Mouse (Mus musculus) embryonic facial prominence, embryonic 14.5 days (tissue): ENCODE data around the gene BC051665. TPM values are rescaled to one million over a fixed set of nuclear protein-coding genes. Genes with fewer than 3 reads are reported as not detected.

Experiments
- ATAC-seq: fragments of 200-750 bp; cut with Nextera tagmentation; 2 replicates; pipeline ENCODE4 v1.8.0; 2017; ENCODE audit warnings: low read depth, moderate number of reproducible peaks, moderate TSS enrichment
- DNase-seq: peaks from one replicate; pipeline ENCODE4 v3.0.0-alpha.2; 2015; ENCODE audit warnings: low spot score
- H3K27ac ChIP-seq: fragments of 300-500 bp; sonication (generic); replicated peaks from 2 replicates; pipeline ENCODE4 v1.5.1; 2014; ENCODE audit warnings: low read depth, mild to moderate bottlenecking, low read length, moderate library complexity
- H3K27me3 ChIP-seq: fragments of 300-500 bp; sonication (generic); replicated peaks from 2 replicates; pipeline ENCODE4 v1.6.1; 2014; ENCODE audit warnings: low read length; ENCODE audit not compliant: control insufficient read depth, insufficient read depth
- H3K36me3 ChIP-seq: fragments of 300-500 bp; sonication (generic); 2 replicates; pipeline ENCODE4 v1.6.1; 2014; ENCODE audit warnings: low read length, mixed read lengths; ENCODE audit not compliant: control insufficient read depth, insufficient read depth
- H3K4me1 ChIP-seq: fragments of 300-500 bp; sonication (generic); 2 replicates; pipeline ENCODE4 v1.6.1; 2014; ENCODE audit warnings: antibody characterized with exemption, low read length; ENCODE audit not compliant: control insufficient read depth, insufficient read depth
- H3K4me2 ChIP-seq: fragments of 300-500 bp; sonication (generic); 2 replicates; pipeline ENCODE4 v1.6.1; 2014; ENCODE audit warnings: low read depth, mild to moderate bottlenecking, low read length, moderate library complexity, mixed read lengths
- H3K4me3 ChIP-seq: fragments of 300-500 bp; sonication (generic); 2 replicates; pipeline ENCODE4 v1.5.1; 2014; ENCODE audit warnings: low read depth, mild to moderate bottlenecking, low read length
- H3K9ac ChIP-seq: fragments of 300-500 bp; sonication (generic); 2 replicates; pipeline ENCODE4 v1.6.1; 2014; ENCODE audit warnings: low read depth, mild to moderate bottlenecking, low read length, moderate library complexity, mixed read lengths
- H3K9me3 ChIP-seq: fragments of 300-500 bp; sonication (generic); 2 replicates; pipeline ENCODE4 v1.6.1; 2016; ENCODE audit warnings: low read length; ENCODE audit not compliant: control insufficient read depth
- WGBS: fragments of 180-500 bp; shearing (Covaris S2); extraction: QIAGEN DNeasy Blood & Tissue Kit; methylation state at CpG from one replicate; pipeline ENCODE4 v1.1.7; 2014; 5-methylcytosine and 5-hydroxymethylcytosine counted together
- polyA plus RNA-seq: library from polyadenylated mRNA; unstranded; fragments of >200 nt; fragmentation: Nextera tagmentation; extraction: Ambion mirVana; gene quantifications from 2 replicates; pipeline ENCODE4 v1.2.1, GENCODE M21; 2014

The BC051665 gene
- polyA plus RNA-seq, result not detected in 2 replicates

DNA sequence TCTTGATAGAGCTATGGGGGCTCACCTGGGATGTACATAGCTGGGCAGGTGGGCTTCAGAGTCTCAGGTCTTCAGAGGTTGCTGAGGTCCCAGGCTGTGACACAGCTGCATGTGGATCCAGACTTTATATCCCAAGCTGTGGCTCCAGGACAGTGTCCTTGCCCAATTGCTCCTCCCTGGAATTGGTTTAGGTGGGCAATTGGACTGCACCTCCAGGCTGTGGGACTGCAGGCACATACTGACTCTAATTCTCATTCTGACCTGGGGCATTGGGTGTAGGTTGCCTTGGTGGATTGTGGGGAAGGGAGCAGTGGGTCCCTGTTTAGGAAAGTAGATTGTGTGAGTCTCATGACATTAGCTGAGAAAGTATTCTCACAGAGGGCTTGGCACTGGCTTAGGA lies at the start of gene BC051665:
Gene BC051665 (minus strand): TSS at position 101 of the 400 bp plus-strand sequence.
- no peak within 1 kb of the TSS for H3K9ac ChIP-seq
- H3K27ac ChIP-seq, result no peak within 1 kb of the TSS
- H3K36me3 ChIP-seq, result no peaks in the 10 kb centered on the region
- H3K4me3 ChIP-seq, result no peak within 1 kb of the TSS
- no peak for ATAC-seq
- no peak within 1 kb of the TSS for H3K4me2 ChIP-seq
- no peaks in the 10 kb centered on the region for H3K4me1 ChIP-seq
- no peaks in the 10 kb centered on the region for H3K27me3 ChIP-seq
- H3K9me3 ChIP-seq, result no peaks in the 10 kb centered on the region
- no peak for DNase-seq

- DNase-seq, result no peak
Measured at GRCm38 (mm10) chr13:60826052-60826451, 39.9 kb upstream of the BC051665 start.

DNA sequence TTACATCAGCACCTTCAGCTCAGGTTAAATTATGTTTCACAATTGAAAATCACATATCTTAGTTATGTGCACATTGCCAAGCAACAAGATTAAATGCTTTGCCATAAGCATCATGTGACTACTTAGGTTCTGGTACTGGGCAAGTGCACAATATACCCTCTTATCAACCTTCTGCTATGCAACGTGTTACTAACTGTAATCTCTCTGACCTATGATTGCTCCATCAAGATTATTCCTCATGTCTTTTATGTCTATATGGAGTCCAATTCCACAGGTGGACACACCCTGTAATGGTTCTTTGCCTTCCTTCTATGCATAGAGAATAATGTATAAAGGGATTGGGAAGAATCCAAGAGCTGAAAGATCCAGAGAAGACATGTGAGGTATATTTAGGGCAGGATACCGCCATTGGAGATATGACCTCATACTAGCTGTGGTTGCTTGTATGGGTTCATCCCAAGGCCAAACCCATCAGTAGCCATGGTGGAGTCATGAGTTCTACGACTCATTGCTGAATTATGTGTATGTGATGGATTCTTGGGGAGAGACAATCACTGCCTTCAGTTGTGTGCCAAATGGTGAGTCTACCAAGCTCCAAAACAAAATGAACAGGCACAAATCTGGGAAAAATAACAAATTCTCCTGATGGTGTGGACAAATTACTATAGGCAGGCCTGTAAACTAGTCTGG lies 34.5 kb upstream of the BC051665 start:
- H3K4me1 ChIP-seq, result no peaks in the 10 kb centered on the region
- H3K9me3 ChIP-seq, result no peaks in the 10 kb centered on the region
- no peaks in the 10 kb centered on the region for H3K27me3 ChIP-seq
- DNase-seq (no peak), ATAC-seq (no peak)
- no peak overlapping the region for H3K27ac ChIP-seq
- H3K36me3 ChIP-seq, result no peaks in the 10 kb centered on the region
- H3K4me2 ChIP-seq, result no peak overlapping the region
- H3K4me3 ChIP-seq, result no peak overlapping the region
- no peak overlapping the region for H3K9ac ChIP-seq
- WGBS, result 70% methylated on average over 3 of the region's 3 CpGs

More at GRCm38 (mm10) chr13:60826052-60826451, 39.9 kb upstream of the BC051665 start:
- 68% methylated on average over 3 of the region's 3 CpGs for WGBS
- H3K9me3 ChIP-seq, result no peaks in the 10 kb centered on the region
- no peak overlapping the region for H3K27ac ChIP-seq
- H3K27me3 ChIP-seq, result no peaks in the 10 kb centered on the region
- H3K4me1 ChIP-seq, result no peaks in the 10 kb centered on the region
- no peak for ATAC-seq
- no peak overlapping the region for H3K9ac ChIP-seq
- no peaks in the 10 kb centered on the region for H3K36me3 ChIP-seq
- no peak overlapping the region for H3K4me3 ChIP-seq
- H3K4me2 ChIP-seq, result no peak overlapping the region

DNA sequence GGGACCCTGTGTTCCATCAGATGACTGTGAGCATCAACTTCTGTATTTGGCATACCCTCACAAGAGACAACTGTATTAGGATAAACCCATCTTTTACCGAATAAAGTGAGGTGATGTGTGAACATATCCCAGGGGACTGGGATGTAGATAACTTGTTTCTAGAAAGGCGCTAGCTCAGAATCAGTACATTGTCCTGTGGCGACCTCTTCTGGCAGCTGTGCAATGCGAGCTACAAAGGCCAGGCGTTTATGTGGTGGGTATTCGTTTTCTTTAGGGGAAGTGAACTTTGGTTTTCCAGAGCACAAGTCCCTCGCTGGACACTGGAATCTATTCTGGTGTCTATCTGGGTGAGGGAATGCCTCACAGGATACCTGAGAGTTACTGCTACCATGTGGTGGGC lies 33.3 kb upstream of the BC051665 start:
- no peak overlapping the region for H3K27ac ChIP-seq
- no peaks in the 10 kb centered on the region for H3K36me3 ChIP-seq
- no peak overlapping the region for H3K4me3 ChIP-seq
- H3K9ac ChIP-seq, result no peak overlapping the region
- DNase-seq, result peak; percentile 50
- no peak for ATAC-seq
- H3K4me1 ChIP-seq, result no peaks in the 10 kb centered on the region
- H3K9me3 ChIP-seq, result no peaks in the 10 kb centered on the region
- 13% methylated on average over 7 of the region's 7 CpGs for WGBS
- H3K4me2 ChIP-seq, result no peak overlapping the region
- no peaks in the 10 kb centered on the region for H3K27me3 ChIP-seq

DNA sequence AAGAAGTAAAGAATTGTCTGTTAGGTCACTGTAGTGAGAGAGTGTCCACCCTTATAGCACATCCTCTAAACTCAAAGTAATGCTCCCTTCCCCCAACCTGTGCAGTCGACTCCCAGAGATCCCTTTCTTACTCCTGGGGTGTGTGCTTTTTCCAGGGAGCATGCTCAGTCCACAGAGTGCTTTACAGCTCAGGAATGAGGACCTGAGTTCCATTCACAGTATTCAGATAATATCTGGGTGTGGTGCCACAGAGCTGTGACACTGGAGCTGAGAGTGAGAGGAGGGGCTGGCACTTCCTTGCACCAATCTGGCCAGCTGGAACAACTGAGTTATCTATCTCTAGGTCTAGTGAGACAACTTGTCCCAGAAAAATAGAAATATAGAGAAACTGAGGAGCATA lies 27.6 kb upstream of the BC051665 start:
- WGBS, result 42% methylated on average over 1 of the region's 1 CpGs
- Histone ChIP-seq H3K27me3 (no peaks in the 10 kb centered on the region), H3K36me3 (no peaks in the 10 kb centered on the region), H3K27ac (no peak overlapping the region), H3K9ac (no peak overlapping the region), H3K9me3 (no peaks in the 10 kb centered on the region), H3K4me1 (no peaks in the 10 kb centered on the region), H3K4me2 (no peak overlapping the region), H3K4me3 (no peak overlapping the region)
- ATAC-seq (no peak), DNase-seq (no peak)

DNA sequence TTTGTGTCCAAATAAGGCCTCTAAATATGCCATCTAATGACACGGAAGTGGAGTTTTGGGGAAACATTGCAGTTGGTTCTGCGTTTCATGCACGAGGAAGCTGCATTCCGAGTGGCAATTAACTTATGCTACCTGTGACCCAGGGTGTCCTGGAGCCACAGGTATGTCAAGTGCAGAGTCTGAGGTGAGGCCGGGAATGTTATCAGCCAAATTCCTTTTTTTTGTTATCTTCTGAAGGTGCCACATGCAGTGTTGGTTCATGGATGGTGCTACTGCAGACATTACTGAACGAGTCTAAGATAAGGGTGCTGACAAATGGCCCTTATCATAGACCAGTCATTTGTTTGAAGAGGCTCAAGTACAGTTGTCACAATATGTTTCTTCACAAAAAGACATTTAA lies 26.6 kb upstream of the BC051665 start:
- no peaks in the 10 kb centered on the region for H3K27me3 ChIP-seq
- no peak overlapping the region for H3K9ac ChIP-seq
- H3K4me2 ChIP-seq, result no peak overlapping the region
- H3K36me3 ChIP-seq, result no peaks in the 10 kb centered on the region
- H3K9me3 ChIP-seq, result no peaks in the 10 kb centered on the region
- 85% methylated on average over 6 of the region's 6 CpGs for WGBS
- DNase-seq (no peak), ATAC-seq (no peak)
- no peak overlapping the region for H3K4me3 ChIP-seq
- H3K4me1 ChIP-seq, result no peaks in the 10 kb centered on the region
- no peak overlapping the region for H3K27ac ChIP-seq

- 81% methylated on average over 2 of the region's 2 CpGs for WGBS
Measured at GRCm38 (mm10) chr13:60809690-60810089, 23.5 kb upstream of the BC051665 start.

GRCm38 (mm10) chr13:60802749-60803148 lies 16.6 kb upstream of the BC051665 start, which contains the start of gene Ctsll3:
Gene Ctsll3, minus strand, starts transcription at chr13:60802849.
- DNase-seq, result no peak
- Histone ChIP-seq H3K9me3 (no peaks in the 10 kb centered on the region), H3K36me3 (no peaks in the 10 kb centered on the region), H3K27me3 (no peaks in the 10 kb centered on the region), H3K4me1 (no peaks in the 10 kb centered on the region), H3K4me3 (no peak within 1 kb of the TSS), H3K27ac (no peak within 1 kb of the TSS), H3K4me2 (no peak within 1 kb of the TSS), H3K9ac (no peak within 1 kb of the TSS)
- 79% methylated on average over 1 of the region's 1 CpGs for WGBS
- ATAC-seq, result no peak

More at GRCm38 (mm10) chr13:60809690-60810089, 23.5 kb upstream of the BC051665 start:
- Histone ChIP-seq H3K9ac (no peak overlapping the region), H3K36me3 (no peaks in the 10 kb centered on the region), H3K27me3 (no peaks in the 10 kb centered on the region), H3K9me3 (no peaks in the 10 kb centered on the region), H3K4me1 (no peaks in the 10 kb centered on the region), H3K4me2 (no peak overlapping the region), H3K4me3 (no peak overlapping the region), H3K27ac (no peak overlapping the region)
- DNase-seq (no peak), ATAC-seq (no peak)

- H3K9me3 ChIP-seq, result no peaks in the 10 kb centered on the region
- ATAC-seq, result no peak
- H3K4me3 ChIP-seq, result no peak overlapping the region
- H3K4me1 ChIP-seq, result no peaks in the 10 kb centered on the region
- no peak for DNase-seq
- H3K9ac ChIP-seq, result no peak overlapping the region
- no peak overlapping the region for H3K27ac ChIP-seq
- H3K36me3 ChIP-seq, result no peaks in the 10 kb centered on the region
- no peak overlapping the region for H3K4me2 ChIP-seq
- no peaks in the 10 kb centered on the region for H3K27me3 ChIP-seq
- WGBS, result 60% methylated on average over 1 of the region's 1 CpGs
Measured at GRCm38 (mm10) chr13:60789466-60789865, 3.3 kb upstream of the BC051665 start.
